In genomic region chr16:17945081-17945831, GRCm38 (mm10) we compare ENCODE assay signal across 17 mouse cellular contexts. TPM values are rescaled to one million over a fixed set of nuclear protein-coding genes. Genes with fewer than 3 reads are reported as not detected.
DNase-seq lines count a peak whose midpoint lies in the region; ATAC-seq and TF ChIP-seq lines count a peak whose summit lies in the region.
"Had no signal": no experiment of that assay in that cellular context is flagged by ENCODE, and none has a peak within 500 bp of the region (broad histone marks: within the 10 kb centered on the region; RNA-seq: fewer than 3 reads in every experiment).

No protein-coding gene starts in this region.

- no peak overlapping the region for H3K4me3 ChIP-seq in intestine, embryonic 14.5 days (ENCODE audit: low read depth, low read length)
- 0 out of 2 replicates have a peak overlapping the region, but pooled peaks have one; percentile 5 for H3K4me3 ChIP-seq in kidney, adult 2 months (ENCODE audit: insufficient read depth, low read depth, low read length)
- H3K4me3 ChIP-seq in stomach, embryonic 15.5 days (replicated peaks), result no peak overlapping the region
- H3K4me3 ChIP-seq in hindbrain, embryonic 14.5 days (replicated peaks; ENCODE audit: low read length), result no peak overlapping the region
- H3K4me3 ChIP-seq: hindbrain, embryonic 15.5 days; limb, embryonic 13.5 days; neural tube, embryonic 15.5 days had no signal

- H3K9ac ChIP-seq in intestine, embryonic 14.5 days (ENCODE audit: low read length), result no peak overlapping the region
- H3K9ac ChIP-seq in stomach, embryonic 15.5 days, result no peak overlapping the region
- no peak overlapping the region for H3K9ac ChIP-seq in hindbrain, embryonic 14.5 days
- H3K9ac ChIP-seq: hindbrain, embryonic 15.5 days; limb, embryonic 13.5 days; neural tube, embryonic 15.5 days had no signal

- no peak for TF ChIP-seq CTCF in kidney, adult 2 months (conservative IDR thresholded peaks at IDR 0.05; ENCODE audit: insufficient read depth, insufficient read length, low read depth, low read length)

- no peak overlapping the region for H3K27ac ChIP-seq in intestine, embryonic 14.5 days (ENCODE audit: low read depth)
- no peak overlapping the region; the same call in 1 of the 2 replicates for H3K27ac ChIP-seq in kidney, adult 2 months (ENCODE audit: insufficient read depth, low read depth, low read length)
- 0 out of 2 replicates have a peak overlapping the region, but pooled peaks have one; percentile 40 for H3K27ac ChIP-seq in stomach, embryonic 15.5 days
- H3K27ac ChIP-seq in hindbrain, embryonic 14.5 days, result no peak overlapping the region
- H3K27ac ChIP-seq: hindbrain, embryonic 15.5 days; limb, embryonic 13.5 days; neural tube, embryonic 15.5 days had no signal

- no peak overlapping the region for H3K4me2 ChIP-seq in intestine, embryonic 14.5 days (ENCODE audit: low read length)
- peak overlapping the region; percentile 9; the same call in 1 of the 2 replicates for H3K4me2 ChIP-seq in stomach, embryonic 15.5 days
- no peak overlapping the region for H3K4me2 ChIP-seq in hindbrain, embryonic 14.5 days (replicated peaks)
- H3K4me2 ChIP-seq: hindbrain, embryonic 15.5 days; limb, embryonic 13.5 days; neural tube, embryonic 15.5 days had no signal

- H3K4me1 ChIP-seq in intestine, embryonic 14.5 days (replicated peaks; ENCODE audit: control insufficient read depth, insufficient read depth, low read length), result no peaks in the 10 kb centered on the region; the same call in 1 of the 2 replicates
- peaks cover 4% of the 10 kb centered on the region; the same call in 1 of the 2 replicates for H3K4me1 ChIP-seq in kidney, adult 2 months (ENCODE audit: control insufficient read depth, insufficient read depth, low read length)
- no peaks in the 10 kb centered on the region for H3K4me1 ChIP-seq in stomach, embryonic 15.5 days
- peaks cover 3% of the 10 kb centered on the region; the same call in 1 of the 2 replicates for H3K4me1 ChIP-seq in hindbrain, embryonic 14.5 days (replicated peaks; ENCODE audit: control insufficient read depth, insufficient read depth, low read length)
- H3K4me1 ChIP-seq: hindbrain, embryonic 15.5 days; neural tube, embryonic 15.5 days had no signal

- intact Hi-C loops in heart, postnatal 14 days (cut with DNase I), result no loop called here

- 47% methylated on average over 7 of the region's 7 CpGs for WGBS in intestine, embryonic 14.5 days
- 19% methylated on average over 7 of the region's 7 CpGs for WGBS in kidney, adult 2 months
- WGBS in stomach, embryonic 15.5 days, result 46% methylated on average over 7 of the region's 7 CpGs
- WGBS in hindbrain, embryonic 14.5 days, result 61% methylated on average over 7 of the region's 7 CpGs

- TF ChIP-seq POLR2A in kidney, adult 2 months (IDR thresholded peaks at IDR 0.05; ENCODE audit: low read depth, low read length), result no peak

- peak; percentile 72; the same call in 1 of the 2 replicates for ATAC-seq in intestine, embryonic 14.5 days (replicated peaks; ENCODE audit: low FRiP score, low TSS enrichment, low read depth)
- ATAC-seq in stomach, embryonic 15.5 days (ENCODE audit: insufficient read depth, low FRiP score, low read depth), result peak; percentile 39; the same call in 1 of the 2 replicates
- no peak for ATAC-seq in hindbrain, embryonic 14.5 days (ENCODE audit: low FRiP score)
- ATAC-seq: forebrain, embryonic 16.5 days had no signal

- H3K36me3 ChIP-seq in intestine, embryonic 14.5 days (ENCODE audit: control insufficient read depth, insufficient read depth, low read length), result no peaks in the 10 kb centered on the region
- no peaks in the 10 kb centered on the region for H3K36me3 ChIP-seq in kidney, adult 2 months (ENCODE audit: control insufficient read depth, insufficient read depth, low read length)
- no peaks in the 10 kb centered on the region for H3K36me3 ChIP-seq in stomach, embryonic 15.5 days
- H3K36me3 ChIP-seq in hindbrain, embryonic 14.5 days (replicated peaks; ENCODE audit: control insufficient read depth, insufficient read depth), result no peaks in the 10 kb centered on the region
- H3K36me3 ChIP-seq: hindbrain, embryonic 15.5 days; limb, embryonic 13.5 days; neural tube, embryonic 15.5 days had no signal

- DNase-seq in intestine, embryonic 14.5 days (ENCODE audit: low spot score), result no peak
- DNase-seq in kidney, adult 2 months, result peak; percentile 50
- peak; percentile 28 to 61 for DNase-seq in kidney, postnatal 4 days
- DNase-seq in hindbrain, embryonic 14.5 days (ENCODE audit: low spot score), result no peak
- no peak for DNase-seq in liver
- no peak for DNase-seq in heart, postnatal 14 days
- DNase-seq: adrenal gland, postnatal 14 days; gastrocnemius, postnatal 10 days; layer of hippocampus, postnatal 36 days had no signal

- no peaks in the 10 kb centered on the region for H3K9me3 ChIP-seq in intestine, embryonic 14.5 days (ENCODE audit: control insufficient read depth, low read length)
- no peaks in the 10 kb centered on the region for H3K9me3 ChIP-seq in stomach, embryonic 15.5 days
- no peaks in the 10 kb centered on the region for H3K9me3 ChIP-seq in hindbrain, embryonic 14.5 days (ENCODE audit: control insufficient read depth, low read length)
- H3K9me3 ChIP-seq: hindbrain, embryonic 15.5 days; limb, embryonic 13.5 days; neural tube, embryonic 15.5 days had no signal

- H3K27me3 ChIP-seq in intestine, embryonic 14.5 days (replicated peaks; ENCODE audit: control insufficient read depth, insufficient read depth, low read length), result no peaks in the 10 kb centered on the region
- H3K27me3 ChIP-seq in kidney, adult 2 months (replicated peaks; ENCODE audit: control insufficient read depth, insufficient read depth, low read length), result no peaks in the 10 kb centered on the region
- H3K27me3 ChIP-seq in stomach, embryonic 15.5 days (replicated peaks), result no peaks in the 10 kb centered on the region
- no peaks in the 10 kb centered on the region for H3K27me3 ChIP-seq in hindbrain, embryonic 14.5 days (ENCODE audit: control insufficient read depth, insufficient read depth, low read length)
- H3K27me3 ChIP-seq: hindbrain, embryonic 15.5 days; limb, embryonic 13.5 days; neural tube, embryonic 15.5 days had no signal

RNA-seq across cellular contexts. Expression of gene Slc25a1, which starts 17.2 kb away (rescaled TPM):
- polyA plus RNA-seq in intestine, embryonic 14.5 days (2014; fragmentation: Nextera tagmentation; extraction: Ambion mirVana), result 130 and 142 TPM in 2 replicates
- polyA plus RNA-seq in kidney, adult 2 months (2012; rRNA removed), result 300 and 304 TPM in 2 replicates
- polyA plus RNA-seq in stomach, embryonic 15.5 days (2015; fragmentation: Nextera tagmentation; extraction: Ambion mirVana), result 124 and 134 TPM in 2 replicates
- 175 and 176 TPM in 2 replicates for polyA plus RNA-seq in hindbrain, embryonic 14.5 days (2014; fragmentation: Nextera tagmentation; extraction: Ambion mirVana)
- total RNA-seq in heart, postnatal 14 days (2021), result 1 to 10 TPM; 5.9 to 8.3 TPM

RNA-seq across cellular contexts. Expression of gene Gsc2, which starts 30.4 kb away (rescaled TPM):
- polyA plus RNA-seq in intestine, embryonic 14.5 days (2014; fragmentation: Nextera tagmentation; extraction: Ambion mirVana), result not detected in 2 replicates
- polyA plus RNA-seq in kidney, adult 2 months (2012; rRNA removed), result not detected in 2 replicates
- not detected in 2 replicates for polyA plus RNA-seq in stomach, embryonic 15.5 days (2015; fragmentation: Nextera tagmentation; extraction: Ambion mirVana)
- 0.44 and 1.1 TPM in 2 replicates for polyA plus RNA-seq in hindbrain, embryonic 14.5 days (2014; fragmentation: Nextera tagmentation; extraction: Ambion mirVana)
- total RNA-seq in heart, postnatal 14 days (2021), result not detected
- total RNA-seq: adrenal gland, postnatal 14 days; CH12.LX; gastrocnemius, postnatal 10 days; layer of hippocampus, postnatal 36 days had no signal
- polyA plus RNA-seq: cortical plate, adult 2 months; heart, embryonic 14.5 days; neural tube, embryonic 15.5 days had no signal

RNA-seq across cellular contexts. Expression of gene Ess2, which starts 34.1 kb away (rescaled TPM):
- 29.4 and 42.8 TPM in 2 replicates for polyA plus RNA-seq in intestine, embryonic 14.5 days (2014; fragmentation: Nextera tagmentation; extraction: Ambion mirVana)
- 14.2 and 16.2 TPM in 2 replicates for polyA plus RNA-seq in kidney, adult 2 months (2012; rRNA removed)
- 31.7 and 35.5 TPM in 2 replicates for polyA plus RNA-seq in stomach, embryonic 15.5 days (2015; fragmentation: Nextera tagmentation; extraction: Ambion mirVana)
- 38.9 and 41.0 TPM in 2 replicates for polyA plus RNA-seq in hindbrain, embryonic 14.5 days (2014; fragmentation: Nextera tagmentation; extraction: Ambion mirVana)
- total RNA-seq in heart, postnatal 14 days (2021), result 10 to 100 TPM; 11.6 to 13.3 TPM

RNA-seq across cellular contexts. Expression of gene Vpreb2, which starts 35.0 kb away (rescaled TPM):
- not detected in 2 replicates for polyA plus RNA-seq in intestine, embryonic 14.5 days (2014; fragmentation: Nextera tagmentation; extraction: Ambion mirVana)
- polyA plus RNA-seq in kidney, adult 2 months (2012; rRNA removed), result not detected in 2 replicates
- polyA plus RNA-seq in stomach, embryonic 15.5 days (2015; fragmentation: Nextera tagmentation; extraction: Ambion mirVana), result 0.27 TPM in 1 of 2 replicates, not detected in the other
- polyA plus RNA-seq in hindbrain, embryonic 14.5 days (2014; fragmentation: Nextera tagmentation; extraction: Ambion mirVana), result not detected in 2 replicates
- total RNA-seq in heart, postnatal 14 days (2021), result not detected
- total RNA-seq: adrenal gland, postnatal 14 days; CH12.LX; layer of hippocampus, postnatal 36 days had no signal
- polyA plus RNA-seq: cortical plate, adult 2 months; forebrain, embryonic 16.5 days; heart, embryonic 14.5 days; hindbrain, embryonic 15.5 days; limb, embryonic 13.5 days; neural tube, embryonic 15.5 days had no signal

RNA-seq across cellular contexts. Expression of gene Tssk2, which starts 46.8 kb away (rescaled TPM):
- not detected in 2 replicates for polyA plus RNA-seq in intestine, embryonic 14.5 days (2014; fragmentation: Nextera tagmentation; extraction: Ambion mirVana)
- 0.05 and 0.27 TPM in 2 replicates for polyA plus RNA-seq in kidney, adult 2 months (2012; rRNA removed)
- polyA plus RNA-seq in stomach, embryonic 15.5 days (2015; fragmentation: Nextera tagmentation; extraction: Ambion mirVana), result 0.09 TPM in 1 of 2 replicates, not detected in the other
- polyA plus RNA-seq in hindbrain, embryonic 14.5 days (2014; fragmentation: Nextera tagmentation; extraction: Ambion mirVana), result not detected in 2 replicates
- not detected for total RNA-seq in heart, postnatal 14 days (2021)
- total RNA-seq: adrenal gland, postnatal 14 days; CH12.LX; gastrocnemius, postnatal 10 days; layer of hippocampus, postnatal 36 days had no signal
- polyA plus RNA-seq: cortical plate, adult 2 months; forebrain, embryonic 16.5 days; heart, embryonic 14.5 days; hindbrain, embryonic 15.5 days; limb, embryonic 13.5 days; neural tube, embryonic 15.5 days had no signal

Comparison
In these comparisons a context has a peak if more than half of its experiments do, and no peak if none do; other contexts are left out.
1. DNase-seq: peak in kidney, adult 2 months (single experiment) and kidney, postnatal 4 days (2 of 2); none in intestine, embryonic 14.5 days (single experiment), hindbrain, embryonic 14.5 days (single experiment), liver (single experiment) and heart, postnatal 14 days (0 of 2).